Mouse (Mus musculus) CH12.LX (cell line): ENCODE results near the gene Zswim3. TPM values are rescaled to one million over a fixed set of nuclear protein-coding genes. Genes with fewer than 3 reads are reported as not detected.

Source experiments
- DNase-seq: peaks from one replicate; pipeline ENCODE4 v3.0.0-alpha.2; 2013; ENCODE audit errors: extremely low read depth
- H3K27ac ChIP-seq: 2 replicates; pipeline ENCODE4 v1.5.1; 2012; ENCODE audit warnings: low read depth, mild to moderate bottlenecking, control low read depth, moderate library complexity; ENCODE audit not compliant: insufficient read depth
- H3K27me3 ChIP-seq: replicated peaks from 2 replicates; pipeline ENCODE3; 2012; ENCODE audit warnings: inconsistent platforms
- H3K36me3 ChIP-seq, 2 experiments: replicated peaks in 1 of 2; 2 replicates each; pipeline versions ENCODE3 to v1.6.1; 2012; ENCODE audit warnings: inconsistent platforms in 1 of 2, low read length in 1 of 2, mild to moderate bottlenecking in 1 of 2, mixed read lengths in 1 of 2, moderate library complexity in 1 of 2; ENCODE audit not compliant: control insufficient read depth in 1 of 2, insufficient read depth in 1 of 2
- H3K4me1 ChIP-seq, 2 experiments: 2 replicates each; pipeline ENCODE4 v1.6.1; 2012; ENCODE audit warnings: inconsistent platforms in 1 of 2, moderate library complexity in 1 of 2; ENCODE audit not compliant: insufficient read depth in 2 of 2, control insufficient read depth in 1 of 2
- H3K4me2 ChIP-seq: 2 replicates; pipeline ENCODE4 v1.6.1; 2012; ENCODE audit warnings: low read depth, mild to moderate bottlenecking, control low read depth; ENCODE audit not compliant: poor library complexity, insufficient read depth, severe bottlenecking
- H3K4me3 ChIP-seq, 3 experiments: fragments of 150-350 bp in 1 of 3; sonication (generic) in 1 of 3; replicated peaks in 1 of 3; 2 replicates each; pipeline versions ENCODE3 to v1.5.1; 2011 to 2012; ENCODE audit warnings: low read depth in 2 of 3, low read length in 2 of 3, mild to moderate bottlenecking in 2 of 3, moderate library complexity in 2 of 3, control low read depth in 1 of 3, improper control_type of control experiment in 1 of 3, inconsistent platforms in 1 of 3, mixed read lengths in 1 of 3; ENCODE audit not compliant: poor library complexity in 1 of 3
- H3K79me2 ChIP-seq: replicated peaks from 2 replicates; pipeline ENCODE4 v1.6.1; 2012; ENCODE audit warnings: mild to moderate bottlenecking, moderate library complexity; ENCODE audit not compliant: control insufficient read depth, poor library complexity, insufficient read depth, severe bottlenecking; ENCODE audit errors: extremely low read depth
- H3K9ac ChIP-seq: 2 replicates; pipeline ENCODE4 v1.6.1; 2012; ENCODE audit warnings: low read depth, mild to moderate bottlenecking, control low read depth, moderate library complexity; ENCODE audit not compliant: insufficient read depth
- H3K9me3 ChIP-seq: replicated peaks from 2 replicates; pipeline ENCODE3; 2012; ENCODE audit warnings: low read length, inconsistent platforms, mixed read lengths
- BHLHE40 ChIP-seq: IDR thresholded peaks from 2 replicates; pipeline ENCODE4 v1.6.1; 2011; ENCODE audit warnings: mild to moderate bottlenecking, low read depth, low read length, improper control_type of control experiment
- CTCF ChIP-seq, 2 experiments: IDR thresholded peaks in 1 of 2; conservative IDR thresholded peaks in 1 of 2; 2 replicates each; pipeline ENCODE4 v1.5.1; 2011 to 2012; ENCODE audit warnings: low read depth in 2 of 2, low read length in 2 of 2, improper control_type of control experiment in 1 of 2, inconsistent platforms in 1 of 2, mild to moderate bottlenecking in 1 of 2, moderate library complexity in 1 of 2
- E2F4 ChIP-seq: IDR thresholded peaks from 2 replicates; pipeline ENCODE4 v1.6.1; 2011; ENCODE audit warnings: low read depth, low read length, improper control_type of control experiment; ENCODE audit not compliant: insufficient replicate concordance
- ELF1 ChIP-seq: IDR thresholded peaks from 2 replicates; pipeline ENCODE4 v1.6.1; 2014; ENCODE audit warnings: low read depth, mild to moderate bottlenecking, inconsistent platforms, low read length, improper control_type of control experiment
- EP300 ChIP-seq: IDR thresholded peaks from 2 replicates; pipeline ENCODE4 v1.6.1; 2011; ENCODE audit warnings: low read length, improper control_type of control experiment
- ETS1 ChIP-seq: conservative IDR thresholded peaks from 2 replicates; pipeline ENCODE4 v1.6.1; 2012; ENCODE audit warnings: low read depth, mild to moderate bottlenecking, inconsistent platforms, low read length, improper control_type of control experiment, moderate library complexity
- GABPA ChIP-seq: IDR thresholded peaks from 2 replicates; pipeline ENCODE4 v1.6.1; 2012; ENCODE audit warnings: low read depth, low read length, improper control_type of control experiment, inconsistent platforms; ENCODE audit not compliant: insufficient replicate concordance
- IRF4 ChIP-seq: IDR thresholded peaks from 2 replicates; pipeline ENCODE4 v1.6.1; 2014; ENCODE audit warnings: low read depth, mild to moderate bottlenecking, inconsistent platforms, low read length, improper control_type of control experiment
- MXI1 ChIP-seq: IDR thresholded peaks from 2 replicates; pipeline ENCODE4 v1.6.1; 2011; ENCODE audit warnings: mild to moderate bottlenecking, low read depth, low read length, improper control_type of control experiment
- MYC ChIP-seq: IDR thresholded peaks from 2 replicates; pipeline ENCODE4 v1.6.1; 2011; ENCODE audit warnings: low read depth, mild to moderate bottlenecking, improper control_type of control experiment, low read length
- POLR2A ChIP-seq: IDR thresholded peaks from 2 replicates; pipeline ENCODE4 v1.6.1; 2011; ENCODE audit warnings: low read depth, mild to moderate bottlenecking, improper control_type of control experiment, low read length
- RAD21 ChIP-seq: IDR thresholded peaks from 2 replicates; pipeline ENCODE4 v1.6.1; 2011; ENCODE audit warnings: low read depth, mild to moderate bottlenecking, low read length, improper control_type of control experiment, moderate library complexity
- RCOR1 ChIP-seq: conservative IDR thresholded peaks from 2 replicates; pipeline ENCODE4 v1.6.1; 2012; ENCODE audit warnings: low read depth, mild to moderate bottlenecking, inconsistent platforms, low read length, improper control_type of control experiment
- SIN3A ChIP-seq: IDR thresholded peaks from 2 replicates; pipeline ENCODE4 v1.6.1; 2012; ENCODE audit warnings: low read length, improper control_type of control experiment, inconsistent platforms
- SMC3 ChIP-seq: IDR thresholded peaks from 2 replicates; pipeline ENCODE4 v1.6.1; 2011; ENCODE audit warnings: low read depth, low read length, improper control_type of control experiment
- TBP ChIP-seq: conservative IDR thresholded peaks from 2 replicates; pipeline ENCODE4 v1.6.1; 2011; ENCODE audit warnings: low read depth, low read length, improper control_type of control experiment
- USF2 ChIP-seq: conservative IDR thresholded peaks from 2 replicates; pipeline ENCODE4 v1.6.1; 2011; ENCODE audit warnings: low read depth, low read length, improper control_type of control experiment
- ZC3H11A ChIP-seq: IDR thresholded peaks from 2 replicates; pipeline ENCODE4 v1.6.1; 2012; ENCODE audit warnings: low read depth, mild to moderate bottlenecking, inconsistent platforms, low read length, improper control_type of control experiment
- ZKSCAN1 ChIP-seq: IDR thresholded peaks from 2 replicates; pipeline ENCODE4 v1.6.1; 2012; ENCODE audit warnings: low read depth, inconsistent platforms, low read length, improper control_type of control experiment, borderline replicate concordance
- ZMIZ1 ChIP-seq: IDR thresholded peaks from 2 replicates; pipeline ENCODE4 v1.6.1; 2012; ENCODE audit warnings: low read depth, mild to moderate bottlenecking, inconsistent platforms, low read length, improper control_type of control experiment
- dilution Hi-C: fragments of 300-500 bp; cut with MboI; formaldehyde crosslinking; loops from 2 replicates; pipeline ENCODE4 v1.14.3; 2020; ENCODE audit warnings: low sequenced_read_pairs; ENCODE audit not compliant: extremely low pct_unique_long_range_greater_than_20kb, extremely low pct_ligation_motif_present
- in situ Hi-C: fragments of 300-500 bp; cut with MboI; formaldehyde crosslinking; loops from 3 replicates; pipeline ENCODE4 v1.14.3; 2019; ENCODE audit warnings: low sequenced_read_pairs, low pct_ligation_motif_present, low pct_unique_long_range_greater_than_20kb, mixed read lengths
- polyA plus RNA-seq: library from polyadenylated mRNA; unstranded; fragments of >175 nt; gene quantifications from 2 replicates; pipeline ENCODE4 v1.2.1, GENCODE M21; 2012; ENCODE audit warnings: low read depth; ENCODE audit not compliant: insufficient read length
- total RNA-seq, 2 experiments: library from RNA; depleted of rRNA; stranded (reverse); fragments of 300-350 nt in 1 of 2; fragments of >200 nt in 1 of 2; gene quantifications; 2 replicates each; pipeline ENCODE4 v1.2.3; 2012 to 2014

Gene Zswim3
- total and polyA plus RNA-seq, 3 experiments: 2.3 to 3.5 (median 2.5) TPM

DNA sequence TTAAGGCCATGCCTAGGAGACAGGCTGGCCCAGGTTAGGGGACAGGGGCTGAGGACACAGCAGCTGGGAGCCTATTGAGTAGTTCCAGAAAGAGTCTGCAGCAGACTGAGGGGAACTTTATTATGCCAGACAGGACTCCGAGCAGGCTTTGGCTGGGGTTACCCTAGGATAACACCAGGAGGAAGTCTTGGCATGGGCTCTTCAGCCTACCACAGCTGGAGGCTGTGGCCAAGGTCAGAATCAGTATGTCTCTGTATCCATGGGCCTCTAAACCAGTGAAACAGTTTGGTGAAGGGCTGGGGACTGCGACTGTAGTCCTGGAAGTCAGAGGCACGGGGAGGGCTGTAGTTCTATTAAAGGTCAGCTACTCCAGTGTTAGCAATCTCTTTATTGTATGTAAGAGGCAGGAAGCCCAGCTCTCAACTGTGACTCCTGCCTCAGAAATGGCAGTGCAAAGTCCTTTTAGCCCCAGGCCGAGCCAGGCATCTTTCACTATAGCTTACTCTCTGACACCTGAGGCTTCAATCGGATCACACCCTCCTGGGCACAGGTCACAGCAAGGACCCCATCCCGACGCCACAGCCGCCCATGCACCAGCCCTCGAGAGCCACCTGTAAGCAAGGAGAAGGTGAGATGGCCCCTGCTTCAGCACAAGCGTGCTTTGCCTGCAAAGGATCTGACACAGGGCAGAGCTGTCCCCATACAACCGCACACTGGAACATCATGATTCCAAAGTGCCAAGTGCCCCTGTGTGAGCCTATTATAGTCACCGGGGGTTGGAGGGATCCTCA, 12.3 kb upstream of the Zswim3 start:
- no peaks in the 10 kb centered on the region for H3K79me2 ChIP-seq
- H3K36me3 ChIP-seq: peaks cover 48 to 84% of the 10 kb centered on the region in 2 experiments
- no peak overlapping the region for H3K4me2 ChIP-seq
- H3K9ac ChIP-seq: no peak overlapping the region
- in situ Hi-C loops (no loop called here), dilution Hi-C loops (no loop called here)
- no peak for DNase-seq
- H3K4me3 ChIP-seq: no peak overlapping the region
- H3K9me3 ChIP-seq: no peaks in the 10 kb centered on the region
- H3K27me3 ChIP-seq: no peaks in the 10 kb centered on the region
- H3K27ac ChIP-seq: no peak overlapping the region
- H3K4me1 ChIP-seq: peaks cover 0 to 6% of the 10 kb centered on the region in 2 experiments; a peak in 2 of 4 replicates
- TF ChIP-seq ELF1: no peak
- TF ChIP-seq ZMIZ1: no peak
- no peak for TF ChIP-seq MYC
- TF ChIP-seq E2F4: no peak
- no peak for TF ChIP-seq RAD21
- TF ChIP-seq POLR2A: no peak
- TF ChIP-seq RCOR1: no peak
- TF ChIP-seq ETS1: no peak
- TF ChIP-seq GABPA: no peak
- no peak for TF ChIP-seq USF2
- no peak for TF ChIP-seq ZKSCAN1
- TF ChIP-seq EP300: no peak
- TF ChIP-seq SIN3A: no peak
- TF ChIP-seq IRF4: no peak
- TF ChIP-seq MXI1: no peak

DNA sequence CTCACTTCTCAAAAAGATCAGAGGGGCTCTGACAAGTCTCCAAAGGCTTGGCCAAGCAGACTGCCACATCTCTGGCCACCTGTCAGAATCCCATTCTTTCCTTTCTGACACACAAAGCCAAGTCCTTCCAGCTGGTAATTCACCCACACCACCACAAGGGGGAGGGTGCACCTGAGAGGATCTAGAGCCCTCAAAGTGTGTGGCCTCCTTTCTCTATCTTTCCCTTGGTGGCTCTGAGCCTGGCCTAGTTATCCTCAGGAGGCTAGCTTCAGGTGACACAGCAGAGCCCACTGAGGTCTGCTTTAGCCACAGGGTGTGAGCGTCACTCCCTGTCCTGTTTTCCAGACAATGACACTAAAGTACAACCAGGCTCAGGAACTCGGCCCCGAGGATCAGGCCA, 11.7 kb upstream of the Zswim3 start:
- no peaks in the 10 kb centered on the region for H3K9me3 ChIP-seq
- in situ Hi-C loops: no loop called here
- TF ChIP-seq BHLHE40 (no peak), ZC3H11A (no peak), ELF1 (no peak), CTCF (conservative IDR thresholded peaks at IDR 0.05 in 1 of 2, IDR thresholded peaks at IDR 0.05 in 1 of 2; ENCODE audit: low read depth in 2 of 2, low read length in 2 of 2) (peak; percentile 73), SMC3 (peak; percentile 37), TBP (no peak)
- H3K4me3 ChIP-seq: no peak overlapping the region
- no peaks in the 10 kb centered on the region for H3K79me2 ChIP-seq
- peak; percentile 62 for DNase-seq
- no peaks in the 10 kb centered on the region for H3K27me3 ChIP-seq
- H3K27ac ChIP-seq: no peak overlapping the region
- H3K36me3 ChIP-seq: peaks cover 52 to 87% of the 10 kb centered on the region in 2 experiments
- H3K9ac ChIP-seq: no peak overlapping the region
- H3K4me1 ChIP-seq: peaks cover 0 to 6% of the 10 kb centered on the region in 2 experiments; a peak in 2 of 4 replicates
- dilution Hi-C loops: no loop called here
- H3K4me2 ChIP-seq: no peak overlapping the region
